Mouse (Mus musculus) ES-Bruce4 (cell line): Measurements from ENCODE around the gene Rbmy. TPM values are rescaled to one million over a fixed set of nuclear protein-coding genes. Genes with fewer than 3 reads are reported as not detected.
"Not testable (repeated sequence)": the region's sequence is repeated elsewhere in the genome, so short reads cannot be mapped to it uniquely, and the experiment has no call there.

ENCODE experiments used
- H3K27ac ChIP-seq: 2 replicates; pipeline ENCODE4 v1.5.1; 2012; ENCODE audit warnings: low read length, inconsistent platforms; ENCODE audit not compliant: insufficient read depth
- H3K27me3 ChIP-seq: 2 replicates; pipeline ENCODE4 v1.6.1; 2012; ENCODE audit warnings: mild to moderate bottlenecking, low read length, inconsistent platforms; ENCODE audit not compliant: control insufficient read depth, poor library complexity, insufficient read depth, severe bottlenecking
- H3K36me3 ChIP-seq: 2 replicates; pipeline ENCODE4 v1.6.1; 2012; ENCODE audit warnings: inconsistent platforms, mild to moderate bottlenecking, low read length, moderate library complexity; ENCODE audit not compliant: control insufficient read depth, poor library complexity, insufficient read depth, severe bottlenecking
- H3K4me1 ChIP-seq: one replicate; pipeline ENCODE4 v1.8.1; 2011; ENCODE audit warnings: low read length; ENCODE audit not compliant: control insufficient read depth, insufficient read depth
- H3K4me3 ChIP-seq: 2 replicates; pipeline ENCODE4 v1.5.1; 2011; ENCODE audit warnings: low read depth, mild to moderate bottlenecking, low read length
- H3K9ac ChIP-seq: 2 replicates; pipeline ENCODE4 v1.6.1; 2012; ENCODE audit warnings: low read depth, mild to moderate bottlenecking, inconsistent platforms; ENCODE audit not compliant: poor library complexity, severe bottlenecking
- H3K9me3 ChIP-seq: replicated peaks from 2 replicates; pipeline ENCODE4 v1.6.1; 2012; ENCODE audit warnings: mild to moderate bottlenecking, low read length, inconsistent platforms; ENCODE audit not compliant: control insufficient read depth, poor library complexity, insufficient read depth, severe bottlenecking
- polyA plus RNA-seq: library from polyadenylated mRNA; stranded (reverse); fragments of >200 nt; gene quantifications from 2 replicates; pipeline ENCODE4 v1.2.4, GENCODE M21; 2011; ENCODE audit warnings: low read depth; ENCODE audit not compliant: missing spikeins, insufficient read depth, insufficient read length

Rbmy gene
- not detected in 2 replicates for polyA plus RNA-seq

- H3K9ac ChIP-seq, result not testable (repeated sequence)
Observed at GRCm38 (mm10) chrY:2830380-2830779, at the start of gene Rbmy, which contains the start of gene Gm10256. Gene Rbmy (plus strand): TSS chrY:2830680. Gene Gm10256 (plus strand): TSS chrY:2830699.

GRCm38 (mm10) chrY:2796105-2796504, 34.4 kb upstream of the Rbmy start, which contains the start of gene Gm4064:
Gene Gm4064 (minus strand): TSS chrY:2796205.
- H3K4me3 ChIP-seq, H3K9me3 ChIP-seq, H3K27me3 ChIP-seq, H3K36me3 ChIP-seq, H3K27ac ChIP-seq, H3K4me1 ChIP-seq, H3K9ac ChIP-seq: not testable (repeated sequence)

More at GRCm38 (mm10) chrY:2830380-2830779, at the start of gene Rbmy, which contains the start of gene Gm10256:
- not testable (repeated sequence) for H3K27me3 ChIP-seq, H3K36me3 ChIP-seq, H3K9me3 ChIP-seq, H3K4me1 ChIP-seq, H3K4me3 ChIP-seq, H3K27ac ChIP-seq

Other genes starting within 250 kb of the Rbmy start
- not detected in 2 replicates for gene H2al2c, start 231.6 kb upstream of the Rbmy start, polyA plus RNA-seq
- gene Sry, start 167.0 kb upstream of the Rbmy start, polyA plus RNA-seq, result not detected in 2 replicates
- not detected in 2 replicates for gene H2al2b, start 110.0 kb upstream of the Rbmy start, polyA plus RNA-seq
- gene Gm4064, start 34.5 kb upstream of the Rbmy start, polyA plus RNA-seq, result not detected in 2 replicates
- 0.49 TPM in 1 of 2 replicates, not detected in the other for gene Gm10256, start within 50 bp of the Rbmy start, polyA plus RNA-seq
- not detected in 2 replicates for gene Gm10352, start 70.3 kb downstream of the Rbmy start, polyA plus RNA-seq
- not detected in 2 replicates for gene Gm29289, start 101.9 kb downstream of the Rbmy start, polyA plus RNA-seq